ENCODE assay signal across 8 mouse cellular contexts in genomic region chr1:74008498-74008897, GRCm38 (mm10).
A peak's percentile ranks its signal among the peaks of the same experiment; 100 is the strongest.
DNase-seq lines count a peak whose midpoint lies in the region; ATAC-seq lines count a peak whose summit lies in the region.

No protein-coding gene starts in this region.

- 36% methylated on average over 5 of the region's 5 CpGs for WGBS in embryonic facial prominence, embryonic 13.5 days
- WGBS in intestine, embryonic 14.5 days: 34% methylated on average over 5 of the region's 5 CpGs
- WGBS in liver, embryonic 16.5 days (ENCODE audit: insufficient replicate concordance): 18% methylated on average over 5 of the region's 5 CpGs

- no peaks in the 10 kb centered on the region for H3K27me3 ChIP-seq in embryonic facial prominence, embryonic 13.5 days
- H3K27me3 ChIP-seq in intestine, embryonic 14.5 days (replicated peaks; ENCODE audit: control insufficient read depth, insufficient read depth, low read length): no peaks in the 10 kb centered on the region
- no peaks in the 10 kb centered on the region for H3K27me3 ChIP-seq in liver, embryonic 16.5 days (ENCODE audit: control insufficient read depth, insufficient read depth, low read depth, low read length)

- no peak overlapping the region for H3K4me3 ChIP-seq in embryonic facial prominence, embryonic 13.5 days
- no peak overlapping the region for H3K4me3 ChIP-seq in intestine, embryonic 14.5 days (ENCODE audit: low read depth, low read length)
- no peak overlapping the region for H3K4me3 ChIP-seq in liver, embryonic 16.5 days (ENCODE audit: low read depth, low read length)

- H3K9ac ChIP-seq in embryonic facial prominence, embryonic 13.5 days: peak overlapping the region; percentile 32; the same call in 1 of the 2 replicates
- no peak overlapping the region for H3K9ac ChIP-seq in intestine, embryonic 14.5 days (ENCODE audit: low read length)
- H3K9ac ChIP-seq in liver, embryonic 16.5 days (ENCODE audit: low read depth, low read length): no peak overlapping the region; the same call in 1 of the 2 replicates

- peaks cover 39% of the 10 kb centered on the region for H3K4me1 ChIP-seq in embryonic facial prominence, embryonic 13.5 days
- H3K4me1 ChIP-seq in intestine, embryonic 14.5 days (replicated peaks; ENCODE audit: control insufficient read depth, insufficient read depth, low read length): peaks cover 16% of the 10 kb centered on the region
- H3K4me1 ChIP-seq in liver, embryonic 16.5 days (ENCODE audit: control insufficient read depth, low read depth, low read length): peaks cover 7% of the 10 kb centered on the region

- peaks cover 25% of the 10 kb centered on the region for H3K36me3 ChIP-seq in embryonic facial prominence, embryonic 13.5 days
- H3K36me3 ChIP-seq in intestine, embryonic 14.5 days (ENCODE audit: control insufficient read depth, insufficient read depth, low read length): no peaks in the 10 kb centered on the region
- H3K36me3 ChIP-seq in liver, embryonic 16.5 days (ENCODE audit: control insufficient read depth, insufficient read depth): no peaks in the 10 kb centered on the region

- peak; percentile 20 to 23 for DNase-seq in cerebellum, adult 18-20 months
- DNase-seq in cerebellum, postnatal 36 days: no peak
- DNase-seq in intestine, embryonic 14.5 days (ENCODE audit: low spot score): no peak
- DNase-seq in frontal cortex, adult 2 months (ENCODE audit: extremely low spot score in 1 of 2, low spot score in 1 of 2): no peak
- no peak for DNase-seq in urinary bladder, postnatal 25 days (ENCODE audit: low spot score)

- peak overlapping the region; percentile 4; the same call in 1 of the 2 replicates for H3K27ac ChIP-seq in embryonic facial prominence, embryonic 13.5 days
- peak overlapping the region; percentile 51; the same call in 1 of the 2 replicates for H3K27ac ChIP-seq in intestine, embryonic 14.5 days (ENCODE audit: low read depth)
- peak overlapping the region; percentile 24; the same call in 1 of the 2 replicates for H3K27ac ChIP-seq in liver, embryonic 16.5 days (ENCODE audit: low read length)

- H3K9me3 ChIP-seq in embryonic facial prominence, embryonic 13.5 days: 0 out of 2 replicates have a peak, but pooled peaks cover 4% of the 10 kb centered on the region
- peaks cover 7% of the 10 kb centered on the region; the same call in 1 of the 2 replicates for H3K9me3 ChIP-seq in intestine, embryonic 14.5 days (ENCODE audit: control insufficient read depth, low read length)
- peaks cover 3% of the 10 kb centered on the region for H3K9me3 ChIP-seq in liver, embryonic 16.5 days (replicated peaks; ENCODE audit: control insufficient read depth, low read length)

- no peak overlapping the region for H3K4me2 ChIP-seq in embryonic facial prominence, embryonic 13.5 days
- H3K4me2 ChIP-seq in intestine, embryonic 14.5 days (ENCODE audit: low read length): no peak overlapping the region
- H3K4me2 ChIP-seq in liver, embryonic 16.5 days (ENCODE audit: low read depth, low read length): no peak overlapping the region

- no peak for ATAC-seq in embryonic facial prominence, embryonic 13.5 days (ENCODE audit: insufficient number of reproducible peaks, insufficient read depth, low FRiP score, low TSS enrichment, low read depth)
- peak; percentile 61; the same call in 1 of the 2 replicates for ATAC-seq in intestine, embryonic 14.5 days (replicated peaks; ENCODE audit: low FRiP score, low TSS enrichment, low read depth)
- ATAC-seq in liver, embryonic 16.5 days (ENCODE audit: low read depth): peak; percentile 22
- ATAC-seq in erythroblast, adult 5-6 weeks (replicated peaks; ENCODE audit: low FRiP score, poor library complexity, severe bottlenecking): no peak

Comparison
In these comparisons a context has a peak if more than half of its experiments do, and no peak if none do; other contexts are left out.
1. DNase-seq: peak in cerebellum, adult 18-20 months (2 of 2); none in cerebellum, postnatal 36 days (0 of 2), intestine, embryonic 14.5 days (single experiment), frontal cortex, adult 2 months (0 of 2) and urinary bladder, postnatal 25 days (single experiment).
2. ATAC-seq: peak in intestine, embryonic 14.5 days (single experiment) and liver, embryonic 16.5 days (single experiment); none in embryonic facial prominence, embryonic 13.5 days (single experiment) and erythroblast, adult 5-6 weeks (single experiment).
3. Peak in every context shown above with its lines, with median percentiles within 50 percentile points of each other: H3K27ac ChIP-seq.